21 mouse cellular contexts compared by ENCODE assay signal in the genomic region with DNA sequence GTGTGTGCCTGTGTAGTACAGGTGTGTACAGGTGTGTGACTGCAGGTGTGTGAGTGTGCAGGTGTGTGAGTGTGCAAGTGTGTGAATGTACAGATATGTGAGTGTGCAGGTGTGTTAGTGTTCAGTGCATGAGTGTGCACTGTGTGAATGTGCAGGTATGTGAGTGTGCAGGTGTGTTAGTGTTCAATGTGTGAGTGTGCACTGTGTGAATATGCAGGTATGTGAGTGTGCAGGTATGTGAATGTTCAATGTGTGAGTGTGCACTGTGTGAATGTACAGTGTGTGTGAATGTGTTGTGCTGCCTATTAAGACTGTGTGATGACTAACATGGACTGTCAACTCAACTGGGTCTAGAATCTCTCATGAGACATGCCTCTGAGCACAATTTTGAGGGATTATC. TPM values are rescaled to one million over a fixed set of nuclear protein-coding genes. Genes with fewer than 3 reads are reported as not detected.
"Had no signal": no experiment of that assay in that cellular context is flagged by ENCODE, and none has a peak within 500 bp of the region (broad histone marks: within the 10 kb centered on the region; RNA-seq: fewer than 3 reads in every experiment).

No protein-coding gene starts in this region.

- H3K9ac ChIP-seq: intestine, embryonic 15.5 days; liver, embryonic 15.5 days; stomach, embryonic 15.5 days had no signal

- DNase-seq: kidney, adult 18-20 months; kidney, postnatal 25 days; lung, adult 2 months; lung, postnatal 14 days; right cerebral cortex, postnatal 14 days; thymus, adult 2 months; thymus, postnatal 25 days had no signal

- H3K27me3 ChIP-seq: intestine, embryonic 15.5 days; liver, embryonic 15.5 days; stomach, embryonic 15.5 days had no signal

- H3K4me2 ChIP-seq: intestine, embryonic 15.5 days; liver, embryonic 11.5 days; liver, embryonic 15.5 days; stomach, embryonic 15.5 days had no signal

- H3K4me3 ChIP-seq: intestine, embryonic 15.5 days; left cerebral cortex, adult 2 months; limb, embryonic 10.5 days; liver, embryonic 15.5 days; stomach, embryonic 15.5 days had no signal

- H3K9me3 ChIP-seq: intestine, embryonic 15.5 days; limb, embryonic 10.5 days; liver, embryonic 15.5 days; stomach, embryonic 15.5 days had no signal

- H3K4me1 ChIP-seq: intestine, embryonic 15.5 days; liver, embryonic 15.5 days; stomach, embryonic 15.5 days had no signal

- H3K27ac ChIP-seq: intestine, embryonic 15.5 days; left cerebral cortex, adult 2 months; limb, embryonic 10.5 days; liver, embryonic 15.5 days; macrophage; stomach, embryonic 15.5 days had no signal

- ATAC-seq: intestine, embryonic 15.5 days had no signal

- H3K36me3 ChIP-seq: intestine, embryonic 15.5 days; limb, embryonic 10.5 days; liver, embryonic 15.5 days; stomach, embryonic 15.5 days had no signal

RNA-seq across cellular contexts. Expression of a gene that starts 35.4 kb away (rescaled TPM):
- total RNA-seq: layer of hippocampus, postnatal 25 days; left cerebral cortex, adult 2 months; left cerebral cortex, postnatal 14 days had no signal
- polyA plus RNA-seq: intestine, embryonic 15.5 days; kidney, embryonic 14.5 days; liver, embryonic 11.5 days; liver, embryonic 15.5 days; lung, adult 2 months; macrophage; neural tube, embryonic 14.5 days; spleen, adult 2 months; stomach, embryonic 15.5 days; testis, adult 2 months; thymus, adult 2 months; urinary bladder, adult 2 months had no signal
